Mouse (Mus musculus): ENCODE data around the gene Zfp597. TPM values are rescaled to one million over a fixed set of nuclear protein-coding genes. Genes with fewer than 3 reads are reported as not detected.
"Not testable (repeated sequence)": the region's sequence is repeated elsewhere in the genome, so short reads cannot be mapped to it uniquely, and the experiment has no call there.

Zfp597 gene
- polyA plus RNA-seq, 1 experiment from 2014 or later: 12.1 TPM

- H3K36me3 ChIP-seq: no peaks in the 10 kb centered on the region
- ATAC-seq (ENCODE audit: low FRiP score): no peak
- H3K4me2 ChIP-seq (replicated peaks): no peak overlapping the region
- 34% methylated on average over 12 of the region's 12 CpGs for WGBS
- no peak overlapping the region for H3K4me3 ChIP-seq
- no peaks in the 10 kb centered on the region for H3K9me3 ChIP-seq (replicated peaks)
- H3K27ac ChIP-seq: no peak overlapping the region
- H3K27me3 ChIP-seq: no peaks in the 10 kb centered on the region
- H3K9ac ChIP-seq: no peak overlapping the region
- peaks cover 3% of the 10 kb centered on the region; the same call in 1 of the 2 replicates for H3K4me1 ChIP-seq
Observed at GRCm38 (mm10) chr16:3852586-3852985, 31.8 kb downstream of the Zfp597 start.

DNA sequence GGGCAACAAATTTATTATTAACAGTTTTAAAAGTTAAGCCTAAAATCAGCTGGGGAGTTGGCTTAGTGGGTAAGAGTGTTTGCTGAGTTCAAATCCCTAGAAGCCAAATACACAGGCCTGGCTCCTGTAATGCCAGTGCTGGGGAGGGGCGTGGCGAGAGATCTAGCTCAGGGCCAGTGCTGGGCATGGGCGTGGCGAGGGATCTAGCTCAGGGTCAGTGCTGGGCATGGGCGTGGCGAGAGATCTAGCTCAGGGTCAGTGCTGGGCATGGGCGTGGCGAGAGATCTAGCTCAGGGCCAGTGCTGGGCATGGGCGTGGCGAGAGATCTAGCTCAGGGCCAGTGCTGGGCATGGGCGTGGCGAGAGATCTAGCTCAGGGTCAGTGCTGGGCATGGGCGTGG is 33.1 kb downstream of the Zfp597 start:
- whole genome bisulfite sequencing: 88% methylated on average over 12 of the region's 13 CpGs
- H3K27me3 ChIP-seq; H3K4me3 ChIP-seq; H3K9me3 ChIP-seq (replicated peaks); H3K27ac ChIP-seq; H3K4me1 ChIP-seq; ATAC-seq (ENCODE audit: low FRiP score); H3K9ac ChIP-seq; H3K36me3 ChIP-seq; H3K4me2 ChIP-seq (replicated peaks): not testable (repeated sequence)

DNA sequence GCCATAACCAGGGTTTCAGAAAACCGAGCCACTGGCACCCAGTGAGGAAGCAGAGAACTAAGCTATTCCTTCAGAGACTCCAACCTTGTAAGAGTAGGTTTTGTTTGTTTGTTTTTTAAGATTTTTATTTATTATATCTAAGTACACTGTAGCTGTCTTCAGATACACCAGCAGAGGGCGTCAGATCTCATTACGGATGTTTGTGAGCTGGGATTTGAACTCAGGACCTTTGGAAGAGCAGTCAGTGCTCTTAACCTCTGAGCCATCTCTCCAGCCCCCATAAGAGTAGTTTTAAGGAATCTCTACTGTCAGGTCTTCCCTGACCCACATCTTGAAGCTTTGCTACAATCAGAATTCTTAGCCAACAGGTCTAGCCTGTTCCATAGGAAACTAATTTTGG is 35.9 kb downstream of the Zfp597 start:
- Histone ChIP-seq H3K9me3 (replicated peaks) (no peaks in the 10 kb centered on the region), H3K4me1 (peaks cover 3% of the 10 kb centered on the region; the same call in 1 of the 2 replicates), H3K27me3 (no peaks in the 10 kb centered on the region), H3K36me3 (no peaks in the 10 kb centered on the region), H3K4me3 (no peak overlapping the region), H3K9ac (no peak overlapping the region), H3K27ac (no peak overlapping the region), H3K4me2 (replicated peaks) (no peak overlapping the region)
- WGBS: 73% methylated on average over 3 of the region's 3 CpGs
- no peak for ATAC-seq (ENCODE audit: low FRiP score)

- Histone ChIP-seq H3K9me3 (replicated peaks) (no peaks in the 10 kb centered on the region), H3K27me3 (no peaks in the 10 kb centered on the region), H3K9ac (peak overlapping the region; percentile 68; the same call in 1 of the 2 replicates), H3K4me3 (peak overlapping the region; percentile 64; the same call in 1 of the 2 replicates), H3K4me2 (replicated peaks) (peak overlapping the region; percentile 60), H3K4me1 (peaks cover 3% of the 10 kb centered on the region), H3K36me3 (no peaks in the 10 kb centered on the region), H3K27ac (no peak overlapping the region)
- WGBS: 73% methylated on average over 4 of the region's 4 CpGs
- no peak for ATAC-seq (ENCODE audit: low FRiP score)
Observed at GRCm38 (mm10) chr16:3847871-3848270, 36.5 kb downstream of the Zfp597 start.

DNA sequence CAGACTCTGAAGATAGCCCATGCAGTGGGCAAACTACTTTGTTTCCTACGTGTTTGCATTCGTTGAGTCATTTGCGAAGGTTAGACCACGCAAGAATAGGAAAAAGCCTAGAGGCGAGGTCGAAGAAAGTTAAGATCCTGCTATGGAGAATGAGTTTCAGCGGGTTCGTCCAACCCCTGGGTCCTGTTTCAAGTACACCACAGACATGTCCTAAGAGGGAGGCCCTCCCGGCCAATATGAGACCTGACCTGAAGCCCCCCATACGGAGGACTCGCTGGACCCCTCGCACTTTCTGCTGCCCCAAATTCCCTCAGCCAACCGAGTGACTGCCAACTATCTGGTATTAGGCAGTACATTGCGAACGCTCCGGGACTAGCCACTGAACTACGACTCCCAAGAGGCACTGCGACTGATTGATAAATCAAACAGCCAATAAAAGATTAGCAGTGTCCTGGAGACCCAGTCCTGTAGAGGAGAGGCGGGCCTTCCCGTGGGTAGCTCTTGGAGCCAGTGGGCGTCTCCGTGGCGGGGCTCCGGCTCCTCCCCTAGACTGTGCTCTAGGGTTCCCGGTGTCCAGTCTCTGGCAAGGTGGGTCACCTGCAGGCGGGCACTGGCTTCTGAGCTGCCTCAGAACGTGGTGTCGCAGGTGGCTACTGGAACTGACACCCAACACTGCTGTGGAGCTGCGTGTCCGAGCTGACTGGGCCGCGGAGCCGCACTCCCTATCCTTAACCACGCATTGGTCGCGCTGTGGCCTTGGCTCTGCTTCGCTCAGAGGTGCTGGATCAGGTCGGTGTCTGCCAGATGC is 37.4 kb downstream of the Zfp597 start, which contains the start of gene Zfp174:
Zfp174 (plus strand) TSS at position 558 of the 808 bp plus-strand sequence.
- Histone ChIP-seq H3K9ac (peak within 1 kb of the TSS; percentile 68), H3K4me1 (peaks cover 3% of the 10 kb centered on the region), H3K36me3 (no peaks in the 10 kb centered on the region), H3K4me2 (replicated peaks) (peak within 1 kb of the TSS; percentile 60), H3K27ac (0 out of 2 replicates have a peak within 1 kb of the TSS, but pooled peaks have one; percentile 23), H3K27me3 (no peaks in the 10 kb centered on the region), H3K4me3 (peak within 1 kb of the TSS; percentile 64), H3K9me3 (replicated peaks) (no peaks in the 10 kb centered on the region)
- WGBS: 4% methylated on average over 38 of the region's 38 CpGs
- peak; percentile 100 for ATAC-seq (ENCODE audit: low FRiP score)

DNA sequence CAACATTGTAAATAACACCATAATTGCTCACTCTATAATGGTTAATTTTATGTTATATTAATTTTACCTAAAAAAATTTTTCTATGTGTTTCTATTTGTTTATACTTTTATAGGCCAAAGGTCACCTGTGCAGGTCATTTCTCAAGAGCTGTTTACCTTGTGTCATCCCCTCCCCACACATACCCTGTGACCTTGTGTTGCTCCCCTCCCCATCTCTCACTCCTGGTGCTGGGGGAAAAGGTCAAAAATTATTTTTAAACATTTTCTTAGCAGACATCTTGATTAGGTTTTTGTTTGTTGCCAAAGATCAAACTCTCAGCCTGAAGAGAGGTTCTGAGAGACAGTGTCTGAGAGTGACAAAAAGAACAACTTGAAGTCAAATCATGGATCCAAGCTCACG is 40.6 kb downstream of the Zfp597 start:
- 84% methylated on average over 1 of the region's 1 CpGs for WGBS
- no peak for ATAC-seq (ENCODE audit: low FRiP score)

GRCm38 (mm10) chr16:3842989-3843388 is 41.4 kb downstream of the Zfp597 start:
- Histone ChIP-seq H3K9ac (no peak overlapping the region), H3K4me1 (peaks cover 3% of the 10 kb centered on the region), H3K27me3 (no peaks in the 10 kb centered on the region), H3K4me3 (no peak overlapping the region), H3K9me3 (replicated peaks) (no peaks in the 10 kb centered on the region), H3K4me2 (replicated peaks) (no peak overlapping the region), H3K36me3 (no peaks in the 10 kb centered on the region), H3K27ac (no peak overlapping the region)
- WGBS: 30% methylated on average over 4 of the region's 4 CpGs
- ATAC-seq (ENCODE audit: low FRiP score): no peak

More for the DNA sequence above, 40.6 kb downstream of the Zfp597 start:
- Histone ChIP-seq H3K36me3 (no peaks in the 10 kb centered on the region), H3K27me3 (no peaks in the 10 kb centered on the region), H3K9me3 (replicated peaks) (no peaks in the 10 kb centered on the region), H3K9ac (no peak overlapping the region), H3K27ac (no peak overlapping the region), H3K4me3 (no peak overlapping the region), H3K4me1 (peaks cover 3% of the 10 kb centered on the region), H3K4me2 (replicated peaks) (no peak overlapping the region)

- no peak for ATAC-seq (ENCODE audit: low FRiP score)
- no peaks in the 10 kb centered on the region for H3K27me3 ChIP-seq
- H3K4me2 ChIP-seq (replicated peaks): no peak overlapping the region
- H3K4me3 ChIP-seq: no peak overlapping the region
- H3K36me3 ChIP-seq: no peaks in the 10 kb centered on the region
- H3K27ac ChIP-seq: no peak overlapping the region
- no peaks in the 10 kb centered on the region for H3K9me3 ChIP-seq (replicated peaks)
- 65% methylated on average over 17 of the region's 17 CpGs for WGBS
- no peak overlapping the region for H3K9ac ChIP-seq
- no peaks in the 10 kb centered on the region; the same call in 1 of the 2 replicates for H3K4me1 ChIP-seq
Observed at GRCm38 (mm10) chr16:3839157-3839885, 45.0 kb downstream of the Zfp597 start.

GRCm38 (mm10) chr16:3835461-3835860 is 48.9 kb downstream of the Zfp597 start:
- no peak overlapping the region for H3K9ac ChIP-seq
- H3K27me3 ChIP-seq: no peaks in the 10 kb centered on the region
- WGBS: 80% methylated on average over 2 of the region's 2 CpGs
- no peaks in the 10 kb centered on the region for H3K9me3 ChIP-seq (replicated peaks)
- no peaks in the 10 kb centered on the region for H3K36me3 ChIP-seq
- ATAC-seq (ENCODE audit: low FRiP score): no peak
- H3K27ac ChIP-seq: no peak overlapping the region
- no peak overlapping the region for H3K4me3 ChIP-seq
- H3K4me2 ChIP-seq (replicated peaks): no peak overlapping the region
- H3K4me1 ChIP-seq: no peaks in the 10 kb centered on the region

GRCm38 (mm10) chr16:3830588-3831109 is 53.7 kb downstream of the Zfp597 start, which contains the start of gene Olfr15:
Gene Olfr15, plus strand, starts transcription at chr16:3830878.
- Histone ChIP-seq H3K9me3 (replicated peaks) (no peaks in the 10 kb centered on the region), H3K36me3 (no peaks in the 10 kb centered on the region), H3K27me3 (no peaks in the 10 kb centered on the region), H3K27ac (no peak within 1 kb of the TSS), H3K4me3 (no peak within 1 kb of the TSS), H3K9ac (no peak within 1 kb of the TSS), H3K4me1 (no peaks in the 10 kb centered on the region), H3K4me2 (replicated peaks) (no peak within 1 kb of the TSS)
- ATAC-seq (ENCODE audit: low FRiP score): no peak

DNA sequence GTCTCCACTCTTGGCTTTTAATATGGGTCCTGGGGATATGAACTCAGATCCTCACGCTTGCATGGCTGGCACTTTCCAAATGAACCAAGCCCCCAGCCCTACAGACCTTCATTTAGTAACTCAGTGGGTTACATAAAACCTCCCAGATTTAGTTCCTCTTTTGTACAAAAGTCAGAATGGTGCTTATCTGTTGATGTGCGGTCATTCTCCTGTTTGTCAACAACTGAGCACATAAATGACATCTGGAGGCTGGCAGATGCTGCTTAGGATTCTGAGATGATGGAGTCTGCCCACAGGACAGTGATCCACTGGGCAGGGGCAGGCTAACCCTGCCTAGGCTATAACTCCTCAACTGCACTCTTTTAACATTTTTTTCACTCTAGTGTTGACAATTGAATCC is 54.6 kb downstream of the Zfp597 start:
- no peak overlapping the region for H3K9ac ChIP-seq
- no peak overlapping the region for H3K4me3 ChIP-seq
- H3K4me2 ChIP-seq (replicated peaks): no peak overlapping the region
- H3K4me1 ChIP-seq: no peaks in the 10 kb centered on the region
- H3K36me3 ChIP-seq: no peaks in the 10 kb centered on the region
- ATAC-seq (ENCODE audit: low FRiP score): no peak
- WGBS: 86% methylated on average over 2 of the region's 2 CpGs
- no peaks in the 10 kb centered on the region for H3K27me3 ChIP-seq
- no peaks in the 10 kb centered on the region for H3K9me3 ChIP-seq (replicated peaks)
- H3K27ac ChIP-seq: no peak overlapping the region

DNA sequence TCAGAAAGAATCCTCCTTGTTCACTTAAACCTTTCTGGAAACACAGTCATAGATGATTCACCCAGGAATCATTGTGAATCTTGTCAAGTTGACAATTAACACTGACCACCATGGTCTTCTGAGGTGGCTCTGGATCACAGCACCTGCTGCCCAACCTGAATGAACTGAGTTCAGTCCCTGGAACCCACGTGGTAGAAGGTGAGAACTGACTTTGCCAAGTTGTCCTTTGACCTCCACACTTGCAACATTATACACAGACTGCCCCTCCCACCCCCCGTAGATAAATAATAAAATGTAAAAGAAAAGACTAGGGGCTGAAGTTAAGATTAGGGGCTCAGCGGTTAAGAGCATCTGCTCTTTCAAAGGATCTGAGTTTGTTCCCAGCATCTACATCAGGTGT is 56.3 kb downstream of the Zfp597 start:
- H3K9ac ChIP-seq: no peak overlapping the region
- ATAC-seq (ENCODE audit: low FRiP score): no peak
- no peaks in the 10 kb centered on the region for H3K9me3 ChIP-seq (replicated peaks)
- H3K4me3 ChIP-seq: no peak overlapping the region
- no peaks in the 10 kb centered on the region for H3K27me3 ChIP-seq
- 61% methylated on average over 3 of the region's 3 CpGs for WGBS
- no peaks in the 10 kb centered on the region for H3K36me3 ChIP-seq
- H3K4me1 ChIP-seq: no peaks in the 10 kb centered on the region
- H3K27ac ChIP-seq: no peak overlapping the region
- no peak overlapping the region for H3K4me2 ChIP-seq (replicated peaks)

Data from hindbrain, embryonic 12.5 days (tissue).